Mouse (Mus musculus): Measurements from ENCODE around the gene Olfr522. TPM values are rescaled to one million over a fixed set of nuclear protein-coding genes. Genes with fewer than 3 reads are reported as not detected.

Olfr522 gene
- total RNA-seq, 2 experiments from 2014 or later: not detected

DNA sequence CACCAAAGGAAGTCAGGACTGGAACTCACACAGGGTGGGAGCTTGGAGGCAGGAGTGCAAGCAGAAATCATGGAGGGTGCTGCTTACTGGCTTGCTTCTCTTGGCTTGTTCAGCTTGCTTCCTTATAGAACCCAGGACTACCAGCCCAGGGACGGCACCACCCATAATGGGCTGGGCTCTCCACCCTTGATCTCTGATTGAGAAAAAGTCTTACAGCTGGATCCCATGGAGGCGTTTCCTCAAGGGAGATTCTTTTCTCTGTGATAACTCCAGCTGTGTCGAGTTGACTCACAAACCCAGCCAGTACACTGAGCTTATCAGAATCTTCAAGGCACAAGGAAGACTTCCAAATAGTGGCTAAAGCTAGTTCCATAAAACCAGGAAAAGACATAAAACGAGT, 41.8 kb downstream of the Olfr522 start:
- DNase-seq (ENCODE audit: low spot score in 2 of 2): no peak
- intact Hi-C loops (cut with DNase I): no loop called here

DNA sequence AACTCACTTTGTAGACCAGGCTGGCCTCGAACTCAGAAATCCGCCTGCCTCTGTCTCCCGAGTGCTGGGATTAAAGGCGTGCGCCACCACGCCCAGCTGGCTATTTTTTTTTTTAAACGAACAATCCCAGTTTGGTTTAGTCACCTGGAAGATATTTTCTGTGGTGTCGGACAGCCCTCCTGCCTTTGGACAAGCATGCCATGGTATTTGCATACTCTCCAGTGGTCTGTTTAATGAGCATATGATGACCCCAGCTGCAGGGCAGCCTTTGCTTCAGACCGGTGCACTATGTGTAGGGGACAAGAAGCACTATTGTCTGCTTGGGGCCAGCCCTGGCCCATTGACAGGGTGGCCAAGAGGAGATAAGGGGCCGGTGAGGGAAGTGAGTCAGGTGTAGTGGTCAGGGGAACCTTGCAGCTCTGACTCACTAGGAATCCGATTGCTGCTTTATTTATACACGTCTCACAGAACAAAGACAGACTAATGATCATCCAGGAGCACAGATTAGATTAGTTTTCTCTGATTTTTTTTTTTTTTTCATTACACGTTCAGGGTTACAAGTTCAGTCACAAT, 43.1 kb downstream of the Olfr522 start:
- intact Hi-C loops (cut with DNase I): no loop called here
- no peak for DNase-seq (ENCODE audit: low spot score in 2 of 2)

DNA sequence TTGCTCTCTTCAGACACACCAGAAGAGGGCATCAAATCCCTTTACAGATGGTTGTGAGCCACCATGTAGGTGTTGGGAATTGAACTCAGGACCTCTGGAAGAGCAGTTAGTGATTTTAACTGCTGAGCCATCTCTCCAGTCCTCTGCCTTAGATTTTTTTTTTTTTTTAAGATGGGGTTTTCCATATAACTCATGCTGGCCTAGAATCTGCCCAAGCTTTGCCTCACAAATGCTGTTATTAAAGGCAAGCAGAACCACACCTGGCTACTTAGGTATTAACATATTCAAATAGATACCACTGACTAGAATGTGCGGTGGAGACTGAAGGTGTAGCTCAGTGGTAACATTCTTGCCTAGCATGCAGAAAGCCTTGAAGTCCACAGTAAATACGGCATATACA, 44.1 kb downstream of the Olfr522 start:
- intact Hi-C loops (cut with DNase I): no loop called here
- no peak for DNase-seq (ENCODE audit: low spot score in 2 of 2)

DNA sequence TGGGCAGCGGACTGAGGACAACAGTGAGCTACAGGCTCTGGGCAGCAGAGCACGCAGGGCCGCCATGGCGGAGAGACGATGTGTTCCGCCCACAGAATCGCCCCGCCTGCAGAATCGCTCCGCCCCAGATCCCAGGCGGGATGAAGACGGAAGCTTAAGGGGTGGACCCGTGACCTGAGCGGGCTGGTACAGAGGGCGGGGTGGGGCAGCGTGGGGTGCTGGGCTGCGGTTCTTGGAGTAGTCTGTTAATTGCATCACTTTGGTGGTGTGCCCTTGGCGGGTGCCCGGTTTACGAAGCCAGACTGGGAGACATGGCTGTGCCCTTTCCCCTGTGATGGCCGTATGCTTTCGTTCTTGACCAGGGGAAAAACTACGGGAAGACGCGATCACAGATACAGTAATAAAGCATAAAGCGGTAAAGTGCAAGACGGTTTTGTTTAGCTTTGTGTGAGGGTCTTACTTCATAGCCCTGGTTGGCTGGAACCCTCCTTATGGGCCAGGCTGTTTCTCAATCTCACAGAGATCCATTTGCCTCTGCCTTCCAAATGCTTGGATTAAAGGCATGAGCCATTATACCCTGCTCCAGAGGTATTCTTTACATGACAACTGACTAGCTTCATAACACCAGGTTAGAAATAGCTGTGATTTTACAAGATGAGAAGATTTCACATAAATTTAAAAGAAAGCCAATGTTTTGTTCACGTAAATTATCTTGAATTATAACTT, 48.1 kb downstream of the Olfr522 start, which contains the start of gene Echs1:
TSS of gene Echs1 (minus strand) at position 148 of the 726 bp plus-strand sequence.
- DNase-seq (ENCODE audit: low spot score in 2 of 2): peak; percentile 83 to 84
- intact Hi-C loops (cut with DNase I): loop anchor here (5.0 kb wide), 1 partner anchor 34 kb away; the partner anchor contains the start of gene Caly

DNA sequence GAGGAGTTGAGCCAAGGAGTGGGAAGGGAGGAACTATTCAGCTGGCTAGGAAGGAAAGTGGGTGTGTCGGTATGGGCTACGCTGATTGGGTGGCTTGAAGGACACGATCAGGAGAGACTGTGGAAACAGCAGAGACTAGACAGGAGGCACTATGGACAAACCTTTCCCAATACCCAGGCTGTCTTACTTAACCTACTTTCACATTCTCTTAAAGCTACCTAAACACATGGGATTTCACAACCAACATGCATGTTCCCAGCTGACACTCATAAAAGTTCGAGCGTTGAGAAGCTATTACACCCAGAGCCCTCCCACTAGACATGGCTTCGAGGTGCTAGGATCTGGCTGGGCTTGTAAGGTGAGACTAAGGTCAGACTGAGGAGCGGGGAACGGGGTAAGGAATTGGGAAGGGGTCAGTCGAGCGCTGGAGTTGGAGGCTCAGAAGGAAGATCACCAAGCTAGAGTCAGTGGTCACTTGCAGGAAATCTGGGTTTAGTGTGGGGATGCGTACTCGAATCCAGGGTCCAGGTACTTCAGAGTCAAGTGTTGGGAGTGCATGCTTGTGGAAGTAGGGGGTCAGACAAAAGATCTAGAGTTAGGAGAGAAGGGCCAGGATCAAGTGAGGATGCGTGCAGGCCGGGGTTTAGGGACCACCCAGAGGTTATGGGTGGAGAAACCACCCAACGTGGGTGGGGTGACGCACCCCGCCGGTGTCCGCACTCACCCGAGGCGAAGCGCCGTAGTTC, 48.8 kb downstream of the Olfr522 start, which contains the start of gene Paox:
TSS of gene Paox (plus strand) at position 217 of the 746 bp plus-strand sequence.
- intact Hi-C loops (cut with DNase I): loop anchor here (5.0 kb wide), 1 partner anchor 33 kb away; the partner anchor contains the start of gene Caly

DNA sequence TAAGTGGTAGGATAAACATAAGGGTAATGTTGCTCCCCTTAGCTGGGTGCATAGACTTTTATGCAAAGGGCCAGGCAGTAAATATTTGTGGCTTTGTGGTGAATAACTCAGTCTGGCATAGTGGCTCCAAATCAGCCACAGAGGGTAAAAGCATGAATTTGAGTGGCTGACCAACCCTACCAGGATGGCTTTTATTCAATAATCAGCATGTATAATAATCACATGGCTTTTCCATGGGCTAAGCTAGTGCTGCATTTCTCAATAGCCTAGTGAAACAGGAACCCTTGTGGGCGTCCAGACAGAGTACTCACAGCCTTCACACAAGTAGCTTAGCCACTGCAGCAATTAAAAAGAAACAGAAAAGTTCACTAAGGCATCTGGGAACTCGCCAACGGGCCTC, 52.6 kb downstream of the Olfr522 start:
- no peak for DNase-seq (ENCODE audit: low spot score in 2 of 2)
- intact Hi-C loops (cut with DNase I): no loop called here

More for the DNA sequence above, 48.8 kb downstream of the Olfr522 start, which contains the start of gene Paox:
- peak; percentile 57 to 63 for DNase-seq (ENCODE audit: low spot score in 2 of 2)

Other genes starting within 250 kb of the Olfr522 start
- not detected for gene Utf1, start 221.0 kb downstream of the Olfr522 start, total RNA-seq (2021)
- under 1 TPM; 0.79 to 0.89 TPM for gene 6430531B16Rik, start 186.0 kb downstream of the Olfr522 start, total RNA-seq (2021)
- gene Adam8, start 172.2 kb downstream of the Olfr522 start, total RNA-seq (2021): 1 to 10 TPM; 1.3 to 2.0 TPM
- gene Zfp511, start 128.4 kb downstream of the Olfr522 start, total RNA-seq (2021): 10 to 100 TPM; 18.8 to 25.9 TPM
- 10 to 100 TPM; 38.2 to 38.4 TPM for gene Tubgcp2, start 128.1 kb downstream of the Olfr522 start, total RNA-seq (2021)
- gene Msx3, start 115.7 kb downstream of the Olfr522 start, total RNA-seq (2021): under 1 TPM; 0.29 to 0.30 TPM
- 100 to 1,000 TPM; 181 to 224 TPM for gene Caly, start 82.2 kb downstream of the Olfr522 start, total RNA-seq (2021)
- gene Prap1, start 71.4 kb downstream of the Olfr522 start, total RNA-seq (2021): not detected
- gene Fuom, start 62.3 kb downstream of the Olfr522 start, total RNA-seq (2021): 10 to 100 TPM; 36.4 to 40.8 TPM
- gene Paox, start 49.0 kb downstream of the Olfr522 start, total RNA-seq (2021): 1 to 10 TPM; 5.3 to 5.6 TPM
- gene Echs1, start 48.3 kb downstream of the Olfr522 start, total RNA-seq (2021): 10 to 100 TPM; 49.1 to 55.7 TPM
- 10 to 100 TPM; 19.5 to 21.8 TPM for gene Mtg1, start 27.2 kb downstream of the Olfr522 start, total RNA-seq (2021)
- gene Sprn, start 9.9 kb downstream of the Olfr522 start, total RNA-seq (2021): 100 to 1,000 TPM; 213 to 214 TPM
- gene Olfr523, start 8.5 kb upstream of the Olfr522 start, total RNA-seq (2021): under 1 TPM in 1 of 2 experiments, not detected in 1; 0.11 TPM
- gene Olfr524, start 41.2 kb upstream of the Olfr522 start, total RNA-seq (2021): not detected
- under 1 TPM in 1 of 2 experiments, not detected in 1; 0.18 TPM for gene Cd163l1, start 53.5 kb upstream of the Olfr522 start, total RNA-seq (2021)
- gene 5830411N06Rik, start 82.5 kb upstream of the Olfr522 start, total RNA-seq (2021): not detected
- gene Olfr525, start 156.1 kb upstream of the Olfr522 start, total RNA-seq (2021): not detected
- gene Olfr527, start 169.3 kb upstream of the Olfr522 start, total RNA-seq (2021): not detected
- not detected for gene Olfr60, start 196.9 kb upstream of the Olfr522 start, total RNA-seq (2021)
- not detected for gene Olfr530, start 211.6 kb upstream of the Olfr522 start, total RNA-seq (2021)
- not detected for gene Olfr531, start 238.2 kb upstream of the Olfr522 start, total RNA-seq (2021)

All from left cerebral cortex, postnatal 14 days (tissue).